Mouse (Mus musculus): ENCODE measurements around the gene Fabp2.

DNA sequence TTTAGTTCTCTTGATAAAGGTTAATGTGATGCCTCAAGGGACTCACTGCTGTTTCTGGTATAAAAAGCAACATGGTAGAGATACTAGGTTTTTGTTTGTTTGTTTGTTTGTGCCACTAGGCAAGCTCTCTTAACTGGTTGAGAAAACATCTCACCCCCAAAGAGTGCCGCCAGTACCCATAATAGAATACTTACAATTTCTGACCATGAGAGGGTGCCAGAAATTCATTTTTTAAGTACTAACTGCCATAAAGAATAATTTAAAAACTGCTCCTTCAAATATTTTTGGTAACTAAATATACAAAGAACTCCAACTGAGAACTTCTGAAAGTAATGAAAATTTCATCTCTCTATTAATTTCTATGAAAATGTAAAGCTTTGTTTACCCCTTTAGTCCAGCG lies 35.0 kb upstream of the Fabp2 start:
- TF ChIP-seq CTCF (IDR thresholded peaks at IDR 0.05; ENCODE audit: low read depth): no peak
- no peak for TF ChIP-seq EP300 (IDR thresholded peaks at IDR 0.05; ENCODE audit: low read depth)
